Mouse (Mus musculus): ENCODE measurements around the gene Gm16381. TPM values are rescaled to one million over a fixed set of nuclear protein-coding genes. Genes with fewer than 3 reads are reported as not detected.
"Not testable (repeated sequence)": the region's sequence is repeated elsewhere in the genome, so short reads cannot be mapped to it uniquely, and the experiment has no call there.

The Gm16381 gene
- polyA plus RNA-seq (2016; fragmentation: Nextera tagmentation; extraction: Ambion mirVana): not detected in 2 replicates

DNA sequence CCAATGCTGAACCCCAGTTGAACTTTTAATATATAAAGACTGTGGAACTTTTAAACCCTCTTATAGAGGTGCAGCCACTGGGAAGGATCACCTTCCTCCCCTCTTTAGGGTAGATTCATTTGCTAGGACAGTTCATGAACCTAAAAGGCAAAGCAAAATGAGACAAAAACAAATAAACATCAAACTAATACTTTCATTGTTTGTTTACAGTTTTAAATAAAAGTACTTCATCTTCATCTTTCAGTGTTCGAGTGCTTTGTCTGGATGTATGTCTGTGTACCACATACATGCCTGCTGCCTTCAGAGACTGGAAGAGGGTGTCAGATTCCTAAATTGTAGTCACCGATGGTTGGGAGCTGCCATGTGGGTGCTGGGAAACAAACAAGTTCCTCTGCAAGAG lies at the start of gene Gm16381:
Gene Gm16381 (minus strand): TSS at position 101 of the 400 bp plus-strand sequence.
- H3K27me3 ChIP-seq (replicated peaks); H3K36me3 ChIP-seq; H3K4me3 ChIP-seq; H3K4me2 ChIP-seq (replicated peaks); H3K4me1 ChIP-seq; H3K9ac ChIP-seq; ATAC-seq (ENCODE audit: low FRiP score, low read depth); H3K9me3 ChIP-seq; H3K27ac ChIP-seq: not testable (repeated sequence)
- WGBS: 86% methylated on average over 2 of the region's 2 CpGs

DNA sequence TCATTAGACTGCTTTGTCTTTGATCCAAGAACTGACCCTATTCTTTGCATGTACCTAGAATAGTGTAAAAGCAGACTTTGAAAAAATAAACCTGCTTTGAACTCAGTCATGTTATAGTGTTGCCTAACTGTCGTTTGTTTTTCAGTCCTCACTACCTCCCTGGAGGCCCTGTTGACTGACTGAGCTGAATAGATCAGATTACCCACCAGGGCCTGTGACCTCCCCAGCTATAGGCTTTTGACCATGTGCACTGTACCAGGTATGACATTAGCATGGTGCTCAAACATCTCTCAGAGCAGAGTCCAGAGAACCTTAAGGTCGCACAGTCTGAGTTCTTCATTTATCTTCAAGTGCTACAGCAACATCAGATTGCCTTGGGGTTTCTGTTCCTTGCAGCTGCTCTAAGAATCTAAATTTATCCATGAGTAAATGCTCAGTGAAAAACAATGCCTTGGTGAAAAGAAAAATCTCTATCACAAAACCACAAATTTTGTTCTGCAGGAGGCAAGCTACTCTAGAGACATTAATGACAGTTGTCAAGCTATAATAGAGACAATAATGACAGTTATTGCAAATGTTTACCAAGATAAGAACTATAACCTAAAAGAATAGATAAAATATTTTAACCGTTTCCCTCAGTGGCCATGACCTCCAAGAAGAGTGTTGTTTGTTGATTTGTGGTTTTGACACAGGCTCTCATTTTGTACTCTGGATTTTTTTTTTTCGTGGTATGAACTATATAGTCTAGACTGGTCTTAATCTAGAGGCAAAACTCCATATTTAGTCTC lies 8.7 kb upstream of the Gm16381 start:
- H3K4me2 ChIP-seq (replicated peaks); H3K4me1 ChIP-seq; H3K9me3 ChIP-seq; H3K4me3 ChIP-seq; ATAC-seq (ENCODE audit: low FRiP score, low read depth); H3K27ac ChIP-seq; H3K9ac ChIP-seq; H3K27me3 ChIP-seq (replicated peaks); H3K36me3 ChIP-seq: not testable (repeated sequence)
- WGBS: 70% methylated on average over 2 of the region's 4 CpGs

DNA sequence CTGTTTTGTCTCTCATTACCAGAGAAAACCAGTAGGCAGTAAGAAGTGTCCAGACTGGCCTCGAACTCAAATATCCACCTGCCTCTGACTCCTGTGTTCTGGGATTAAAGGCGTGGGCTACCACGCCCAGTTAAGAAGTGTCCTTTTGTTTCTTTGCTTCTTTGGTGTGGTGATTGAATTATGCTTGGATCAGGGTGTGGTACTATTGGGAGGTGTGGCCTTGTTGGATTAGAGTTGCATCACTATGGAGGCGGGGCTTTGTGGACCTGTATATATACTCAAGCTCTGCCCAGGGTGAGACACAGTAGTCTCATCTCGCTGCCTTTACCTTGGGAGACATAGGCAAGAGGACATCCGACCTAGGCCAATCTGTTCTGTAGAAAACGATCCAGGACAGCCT lies 25.9 kb downstream of the Gm16381 start, which contains the start of gene Gm4027:
Gene Gm4027 (plus strand): TSS at position 301 of the 400 bp plus-strand sequence.
- H3K27ac ChIP-seq; H3K36me3 ChIP-seq; ATAC-seq (ENCODE audit: low FRiP score, low read depth); H3K4me1 ChIP-seq; H3K4me3 ChIP-seq; H3K4me2 ChIP-seq (replicated peaks); H3K27me3 ChIP-seq (replicated peaks); H3K9ac ChIP-seq; H3K9me3 ChIP-seq: not testable (repeated sequence)
- WGBS: 93% methylated on average over 7 of the region's 7 CpGs

DNA sequence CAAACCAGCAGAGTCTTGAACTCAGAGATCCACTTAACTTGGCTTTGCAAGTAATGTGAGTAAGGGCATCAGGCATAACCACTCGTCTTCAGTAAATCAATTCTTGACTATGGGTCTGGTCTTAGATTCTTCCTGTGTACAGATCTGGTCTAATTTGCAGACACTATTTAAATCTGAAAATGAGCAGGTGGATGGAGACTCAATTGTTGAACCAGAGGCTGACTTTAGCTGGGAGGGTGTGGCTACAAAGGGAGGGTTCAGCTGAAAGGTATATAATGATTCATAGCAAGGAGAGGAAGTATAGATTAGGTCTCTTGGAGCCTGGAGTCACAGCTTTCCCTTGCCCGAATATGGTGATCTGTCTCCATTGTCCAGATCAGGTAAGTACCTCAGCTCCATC lies 42.0 kb downstream of the Gm16381 start, which contains the start of gene Oog1:
Gene Oog1 (plus strand): TSS at position 301 of the 400 bp plus-strand sequence.
- not testable (repeated sequence) for H3K9me3 ChIP-seq; H3K9ac ChIP-seq; H3K27me3 ChIP-seq (replicated peaks); H3K36me3 ChIP-seq; H3K4me3 ChIP-seq; H3K27ac ChIP-seq; ATAC-seq (ENCODE audit: low FRiP score, low read depth); H3K4me2 ChIP-seq (replicated peaks); H3K4me1 ChIP-seq
- 79% methylated on average over 1 of the region's 2 CpGs for WGBS

DNA sequence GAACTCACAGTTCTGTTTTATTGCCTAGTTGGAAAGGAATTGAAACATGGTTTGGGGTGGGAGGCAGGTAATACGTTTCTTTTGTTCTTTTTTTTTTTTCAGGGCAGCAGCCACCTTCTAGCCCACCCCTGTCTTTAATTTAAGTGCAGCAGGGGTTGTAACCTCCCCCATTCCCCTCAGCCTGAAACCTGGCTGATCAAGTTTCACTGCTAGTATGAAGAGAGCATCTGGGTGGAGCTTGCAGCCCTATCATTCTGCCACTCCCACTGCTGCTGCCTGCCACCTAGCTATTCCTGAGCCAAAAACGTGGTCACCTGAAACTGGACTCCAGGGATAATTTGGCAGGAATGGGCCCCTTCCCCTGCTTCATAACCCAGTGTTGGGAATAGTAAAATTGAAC lies 43.0 kb downstream of the Gm16381 start:
- H3K27ac ChIP-seq; H3K4me2 ChIP-seq (replicated peaks); H3K36me3 ChIP-seq; ATAC-seq (ENCODE audit: low FRiP score, low read depth); H3K9me3 ChIP-seq; H3K9ac ChIP-seq; H3K4me3 ChIP-seq; H3K27me3 ChIP-seq (replicated peaks); H3K4me1 ChIP-seq: not testable (repeated sequence)
- WGBS: 4% methylated on average over 2 of the region's 2 CpGs

Other genes starting within 250 kb of the Gm16381 start
- 243 and 264 TPM in 2 replicates for gene Slirp, start 200.7 kb downstream of the Gm16381 start, polyA plus RNA-seq (2016; fragmentation: Nextera tagmentation; extraction: Ambion mirVana)
- 53.2 and 60.3 TPM in 2 replicates for gene Alkbh1, start 200.6 kb downstream of the Gm16381 start, polyA plus RNA-seq (2016; fragmentation: Nextera tagmentation; extraction: Ambion mirVana)
- gene Snw1, start 172.3 kb downstream of the Gm16381 start, polyA plus RNA-seq (2016; fragmentation: Nextera tagmentation; extraction: Ambion mirVana): 133 and 137 TPM in 2 replicates
- not detected in 2 replicates for gene Gm5788, start 149.9 kb downstream of the Gm16381 start, polyA plus RNA-seq (2016; fragmentation: Nextera tagmentation; extraction: Ambion mirVana)
- gene Gm8300, start 130.3 kb downstream of the Gm16381 start, polyA plus RNA-seq (2016; fragmentation: Nextera tagmentation; extraction: Ambion mirVana): not detected in 2 replicates
- gene Oog1, start 41.9 kb downstream of the Gm16381 start, polyA plus RNA-seq (2016; fragmentation: Nextera tagmentation; extraction: Ambion mirVana): not detected in 2 replicates
- not detected in 2 replicates for gene Gm4027, start 25.8 kb downstream of the Gm16381 start, polyA plus RNA-seq (2016; fragmentation: Nextera tagmentation; extraction: Ambion mirVana)
- not detected in 2 replicates for gene Gm21319, start 131.1 kb upstream of the Gm16381 start, polyA plus RNA-seq (2016; fragmentation: Nextera tagmentation; extraction: Ambion mirVana)
- not detected in 2 replicates for gene Gm21936, start 150.9 kb upstream of the Gm16381 start, polyA plus RNA-seq (2016; fragmentation: Nextera tagmentation; extraction: Ambion mirVana)
- gene BB287469, start 172.0 kb upstream of the Gm16381 start, polyA plus RNA-seq (2016; fragmentation: Nextera tagmentation; extraction: Ambion mirVana): not detected in 2 replicates
- gene Gm2001, start 197.7 kb upstream of the Gm16381 start, polyA plus RNA-seq (2016; fragmentation: Nextera tagmentation; extraction: Ambion mirVana): not detected in 2 replicates
- gene Gm2016, start 229.5 kb upstream of the Gm16381 start, polyA plus RNA-seq (2016; fragmentation: Nextera tagmentation; extraction: Ambion mirVana): not detected in 2 replicates